Mouse (Mus musculus) embryonic facial prominence, embryonic 11.5 days (tissue): ENCODE measurements at regions not wholly inside any gene's neighbourhood (a gene's known extent, or its start where the extent isn't known, plus 50 kb on each side); places are given as distances from the start of the nearest gene placed in this dataset.

Experiments used
- ATAC-seq: fragments of 200-750 bp; cut with Nextera tagmentation; replicated peaks from 2 replicates; pipeline ENCODE4 v1.8.0; 2017; ENCODE audit warnings: low read depth; ENCODE audit not compliant: insufficient number of reproducible peaks, low FRiP score, low TSS enrichment
- DNase-seq: peaks from one replicate; pipeline ENCODE4 v3.0.0-alpha.2; 2015; ENCODE audit warnings: low spot score
- H3K27ac ChIP-seq: fragments of 300-500 bp; sonication (generic); replicated peaks from 2 replicates; pipeline ENCODE4 v1.5.1; 2014; ENCODE audit warnings: mild to moderate bottlenecking, low read depth, low read length, control low read depth
- H3K27me3 ChIP-seq: fragments of 300-500 bp; sonication (generic); 2 replicates; pipeline ENCODE4 v1.6.1; 2014; ENCODE audit warnings: mild to moderate bottlenecking, low read length, moderate library complexity, mixed read lengths; ENCODE audit not compliant: control insufficient read depth, insufficient read depth
- H3K36me3 ChIP-seq: fragments of 300-500 bp; sonication (generic); replicated peaks from 2 replicates; pipeline ENCODE4 v1.6.1; 2014; ENCODE audit warnings: low read depth, mild to moderate bottlenecking, low read length, moderate library complexity, mixed read lengths; ENCODE audit not compliant: control insufficient read depth, insufficient read depth
- H3K4me1 ChIP-seq: fragments of 300-500 bp; sonication (generic); 2 replicates; pipeline ENCODE4 v1.6.1; 2014; ENCODE audit warnings: low read length, mixed read lengths; ENCODE audit not compliant: control insufficient read depth, insufficient read depth
- H3K4me2 ChIP-seq: fragments of 300-500 bp; sonication (generic); 2 replicates; pipeline ENCODE4 v1.6.1; 2014; ENCODE audit warnings: low read depth, mild to moderate bottlenecking, control low read depth, low read length, moderate library complexity
- H3K4me3 ChIP-seq: fragments of 300-500 bp; sonication (generic); 2 replicates; pipeline ENCODE4 v1.5.1; 2014; ENCODE audit warnings: low read depth, low read length, control low read depth
- H3K9ac ChIP-seq: fragments of 300-500 bp; sonication (generic); replicated peaks from 2 replicates; pipeline ENCODE4 v1.6.1; 2014; ENCODE audit warnings: mild to moderate bottlenecking, control low read depth, low read length
- H3K9me3 ChIP-seq: fragments of 300-500 bp; sonication (generic); replicated peaks from 2 replicates; pipeline ENCODE4 v1.6.1; 2016; ENCODE audit warnings: mild to moderate bottlenecking, low read length, inconsistent platforms, mixed read lengths; ENCODE audit not compliant: control insufficient read depth
- WGBS: fragments of 180-500 bp; shearing (Covaris S2); extraction: QIAGEN DNeasy Blood & Tissue Kit; methylation state at CpG from one replicate; pipeline ENCODE4 v1.1.7; 2014; 5-methylcytosine and 5-hydroxymethylcytosine counted together

DNA sequence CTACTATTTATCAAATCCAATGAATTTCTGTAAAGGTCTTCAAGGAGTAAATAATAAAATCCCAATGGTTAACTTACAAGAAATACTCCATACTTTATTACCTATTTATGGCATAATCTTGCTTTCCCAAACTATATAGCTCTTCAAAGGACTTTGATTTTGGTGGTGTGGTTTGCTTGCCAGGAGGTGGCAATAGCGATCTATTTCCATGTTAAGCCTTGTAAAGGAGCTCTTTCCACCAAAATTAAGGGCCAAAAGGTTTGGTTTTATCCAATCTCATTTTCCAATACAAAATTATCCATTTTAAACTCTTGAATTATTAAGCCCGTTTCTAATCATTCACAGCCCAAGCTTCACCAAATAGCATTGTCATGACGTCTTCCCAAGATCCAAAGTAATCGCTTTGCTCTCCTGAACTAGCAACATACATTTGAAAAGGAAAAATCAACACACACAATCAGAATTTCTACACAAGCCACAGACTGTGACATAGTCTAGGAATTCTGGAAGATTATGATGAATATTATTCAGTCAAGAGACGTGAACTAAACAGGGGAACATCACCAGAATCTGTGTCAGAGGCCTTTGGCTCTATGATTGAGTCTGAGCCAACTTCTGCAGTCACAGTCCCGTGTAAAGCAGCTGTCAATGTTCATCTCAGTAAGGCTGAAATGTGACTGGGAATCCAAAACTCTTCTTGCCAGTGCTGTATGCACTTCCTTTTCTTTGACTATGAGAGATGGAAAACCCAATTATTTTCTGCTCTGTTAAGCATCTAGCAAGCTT is 986.9 kb downstream of the Tbl1xr1 start:
- ATAC-seq (no peak), DNase-seq (peak; percentile 18)
- no peak overlapping the region for H3K4me2 ChIP-seq
- no peak overlapping the region for H3K4me3 ChIP-seq
- 76% methylated on average over 6 of the region's 6 CpGs for WGBS
- H3K9me3 ChIP-seq: no peaks in the 10 kb centered on the region
- H3K27me3 ChIP-seq: no peaks in the 10 kb centered on the region
- no peaks in the 10 kb centered on the region for H3K4me1 ChIP-seq
- H3K36me3 ChIP-seq: no peaks in the 10 kb centered on the region
- H3K9ac ChIP-seq: no peak overlapping the region
- no peak overlapping the region for H3K27ac ChIP-seq

DNA sequence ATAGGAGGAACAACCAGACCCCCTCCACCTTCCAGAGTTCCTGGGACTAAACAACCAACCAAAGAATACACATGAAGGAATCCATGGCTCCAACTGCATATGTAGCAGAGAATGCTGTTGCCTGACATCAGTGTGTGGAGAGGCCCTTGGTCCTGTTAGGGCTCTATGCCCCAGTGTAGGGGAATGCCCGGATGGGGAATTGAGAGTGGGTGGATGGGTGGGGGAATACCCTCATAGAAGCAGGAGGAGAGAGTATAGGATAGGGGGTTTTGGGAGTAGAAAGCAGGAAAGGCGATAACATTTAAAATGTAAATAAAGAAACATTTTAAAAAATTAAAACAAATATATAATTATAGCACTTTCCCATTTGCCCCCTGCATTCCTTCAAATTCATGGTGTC is 995.0 kb downstream of the Tbl1xr1 start:
- Histone ChIP-seq H3K27ac (no peak overlapping the region), H3K9ac (no peak overlapping the region), H3K4me2 (no peak overlapping the region), H3K4me1 (no peaks in the 10 kb centered on the region), H3K4me3 (no peak overlapping the region), H3K9me3 (no peaks in the 10 kb centered on the region), H3K27me3 (no peaks in the 10 kb centered on the region), H3K36me3 (no peaks in the 10 kb centered on the region)
- WGBS: 80% methylated on average over 2 of the region's 2 CpGs
- ATAC-seq: no peak
- no peak for DNase-seq
